Comparison of ENCODE assay signal across 9 mouse cellular contexts in genomic region chr10:91141564-91141963, GRCm38 (mm10). TPM values are rescaled to one million over a fixed set of nuclear protein-coding genes. Genes with fewer than 3 reads are reported as not detected.
DNase-seq lines count a peak whose midpoint lies in the region; ATAC-seq and TF ChIP-seq lines count a peak whose summit lies in the region.
"Had no signal": no experiment of that assay in that cellular context is flagged by ENCODE, and none has a peak within 500 bp of the region (broad histone marks: within the 10 kb centered on the region; RNA-seq: fewer than 3 reads in every experiment).

No protein-coding gene starts in this region.

- no peak overlapping the region for H3K4me3 ChIP-seq in kidney, embryonic 14.5 days (ENCODE audit: low read length)
- no peak overlapping the region for H3K4me3 ChIP-seq in G1E (ENCODE audit: low read depth, low read length)
- no peak overlapping the region for H3K4me3 ChIP-seq in kidney, embryonic 16.5 days (ENCODE audit: low read length)
- H3K4me3 ChIP-seq: embryonic facial prominence, embryonic 13.5 days had no signal

- no peaks in the 10 kb centered on the region for H3K9me3 ChIP-seq in kidney, embryonic 14.5 days (ENCODE audit: control insufficient read depth, low read length)
- no peaks in the 10 kb centered on the region for H3K9me3 ChIP-seq in G1E (replicated peaks)
- H3K9me3 ChIP-seq in kidney, embryonic 16.5 days (ENCODE audit: low read length): no peaks in the 10 kb centered on the region
- H3K9me3 ChIP-seq: embryonic facial prominence, embryonic 13.5 days had no signal

- peak; percentile 36; the same call in 1 of the 2 replicates for TF ChIP-seq CTCF in G1E (IDR thresholded peaks at IDR 0.05; ENCODE audit: low read depth, low read length)

- ATAC-seq in kidney, embryonic 14.5 days (ENCODE audit: low FRiP score, low TSS enrichment): no peak; the same call in 1 of the 2 replicates
- 0 out of 2 replicates have a peak, but pooled peaks have one; percentile 56 for ATAC-seq in G1E (ENCODE audit: extremely low read depth, insufficient number of reproducible peaks, low FRiP score, poor library complexity, severe bottlenecking)
- ATAC-seq in kidney, embryonic 16.5 days (ENCODE audit: low FRiP score, low TSS enrichment): no peak

- no peak overlapping the region for H3K9ac ChIP-seq in kidney, embryonic 14.5 days (ENCODE audit: low read depth, low read length)
- H3K9ac ChIP-seq in kidney, embryonic 16.5 days (replicated peaks; ENCODE audit: low read length): no peak overlapping the region
- H3K9ac ChIP-seq: embryonic facial prominence, embryonic 13.5 days had no signal

- no peak overlapping the region for H3K4me2 ChIP-seq in kidney, embryonic 14.5 days (replicated peaks; ENCODE audit: low read depth, low read length)
- H3K4me2 ChIP-seq in kidney, embryonic 16.5 days (replicated peaks; ENCODE audit: low read depth, low read length): no peak overlapping the region
- H3K4me2 ChIP-seq: embryonic facial prominence, embryonic 13.5 days had no signal

- peaks cover 16% of the 10 kb centered on the region for H3K36me3 ChIP-seq in kidney, embryonic 14.5 days (ENCODE audit: control insufficient read depth, insufficient read depth, low read length)
- peaks cover 21% of the 10 kb centered on the region for H3K36me3 ChIP-seq in G1E (replicated peaks)
- peaks cover 14% of the 10 kb centered on the region for H3K36me3 ChIP-seq in kidney, embryonic 16.5 days (ENCODE audit: insufficient read depth, low read length)

- peak; percentile 72 for DNase-seq in kidney, adult 9 months
- DNase-seq in G1E (ENCODE audit: low spot score): peak; percentile 36
- DNase-seq in embryo, embryonic 10.5 days (ENCODE audit: low spot score): peak; percentile 75
- peak; percentile 52 for DNase-seq in mesoderm, embryonic 11.5 days (ENCODE audit: low read depth, low spot score)
- no peak for DNase-seq in layer of hippocampus, postnatal 25 days (ENCODE audit: extremely low spot score in 1 of 2, low spot score in 1 of 2)
- no peak for DNase-seq in spleen, adult 18-20 months

- no peak overlapping the region for H3K27ac ChIP-seq in kidney, embryonic 14.5 days (ENCODE audit: low read depth, low read length)
- H3K27ac ChIP-seq in kidney, embryonic 16.5 days (ENCODE audit: low read length): no peak overlapping the region
- H3K27ac ChIP-seq: embryonic facial prominence, embryonic 13.5 days had no signal

- no peaks in the 10 kb centered on the region for H3K4me1 ChIP-seq in kidney, embryonic 14.5 days (ENCODE audit: control insufficient read depth, insufficient read depth, low read length)
- H3K4me1 ChIP-seq in G1E (ENCODE audit: insufficient read depth, low read depth, low read length): peaks cover 18% of the 10 kb centered on the region
- H3K4me1 ChIP-seq in kidney, embryonic 16.5 days (ENCODE audit: insufficient read depth, low read length): no peaks in the 10 kb centered on the region

- H3K27me3 ChIP-seq in kidney, embryonic 14.5 days (ENCODE audit: control insufficient read depth, insufficient read depth, low read length): no peaks in the 10 kb centered on the region
- H3K27me3 ChIP-seq in G1E (ENCODE audit: insufficient read depth, low read length): no peaks in the 10 kb centered on the region
- no peaks in the 10 kb centered on the region for H3K27me3 ChIP-seq in kidney, embryonic 16.5 days (ENCODE audit: insufficient read depth, low read length)
- H3K27me3 ChIP-seq: embryonic facial prominence, embryonic 13.5 days had no signal

- WGBS in kidney, embryonic 14.5 days: 45% methylated on average over 2 of the region's 2 CpGs
- WGBS in kidney, embryonic 16.5 days: 41% methylated on average over 2 of the region's 2 CpGs

RNA-seq across cellular contexts. Expression of gene Slc25a3, which starts 17.7 kb away (rescaled TPM):
- polyA plus RNA-seq in kidney, embryonic 14.5 days (2014; fragmentation: Nextera tagmentation; extraction: Ambion mirVana): 544 and 625 TPM in 2 replicates
- total RNA-seq in G1E (2014; fragmentation: Nextera tagmentation) (375 and 407 TPM in 2 replicates), G1E (2017) (297 and 310 TPM in 2 replicates)
- 508 and 619 TPM in 2 replicates for polyA plus RNA-seq in G1E (2012)
- total RNA-seq in layer of hippocampus, postnatal 25 days (2021): 100 to 1,000 TPM; 500 to 552 TPM
- polyA plus RNA-seq in kidney, embryonic 16.5 days (2015; fragmentation: Nextera tagmentation; extraction: Ambion mirVana): 673 and 685 TPM in 2 replicates

RNA-seq across cellular contexts. Expression of gene Tmpo, which starts 39.6 kb away (rescaled TPM):
- polyA plus RNA-seq in kidney, embryonic 14.5 days (2014; fragmentation: Nextera tagmentation; extraction: Ambion mirVana): 293 and 328 TPM in 2 replicates
- total RNA-seq in G1E (2014; fragmentation: Nextera tagmentation): 263 and 390 TPM in 2 replicates
- total RNA-seq in G1E (2017): 492 and 529 TPM in 2 replicates
- 247 and 276 TPM in 2 replicates for polyA plus RNA-seq in G1E (2012)
- 10 to 100 TPM; 33.2 to 35.8 TPM for total RNA-seq in layer of hippocampus, postnatal 25 days (2021)
- 191 and 202 TPM in 2 replicates for polyA plus RNA-seq in kidney, embryonic 16.5 days (2015; fragmentation: Nextera tagmentation; extraction: Ambion mirVana)

RNA-seq across cellular contexts. Expression of gene Ikbip, which starts 58.8 kb away (rescaled TPM):
- 37.9 and 39.6 TPM in 2 replicates for polyA plus RNA-seq in kidney, embryonic 14.5 days (2014; fragmentation: Nextera tagmentation; extraction: Ambion mirVana)
- total RNA-seq in G1E (2014; fragmentation: Nextera tagmentation) (6.4 and 8.6 TPM in 2 replicates), G1E (2017) (8.7 and 10.4 TPM in 2 replicates)
- 1.4 TPM in 2 replicates for polyA plus RNA-seq in G1E (2012)
- 10 to 100 TPM; 15.4 to 16.4 TPM for total RNA-seq in layer of hippocampus, postnatal 25 days (2021)
- 37.6 and 39.3 TPM in 2 replicates for polyA plus RNA-seq in kidney, embryonic 16.5 days (2015; fragmentation: Nextera tagmentation; extraction: Ambion mirVana)

RNA-seq across cellular contexts. Expression of gene Apaf1, which starts 59.0 kb away (rescaled TPM):
- polyA plus RNA-seq in kidney, embryonic 14.5 days (2014; fragmentation: Nextera tagmentation; extraction: Ambion mirVana): 17.8 and 26.2 TPM in 2 replicates
- total RNA-seq in G1E (2014; fragmentation: Nextera tagmentation): 39.3 and 42.7 TPM in 2 replicates
- total RNA-seq in G1E (2017): 40.6 and 42.8 TPM in 2 replicates
- polyA plus RNA-seq in G1E (2012): 17.4 and 19.0 TPM in 2 replicates
- 10 to 100 TPM; 12.3 to 13.1 TPM for total RNA-seq in layer of hippocampus, postnatal 25 days (2021)
- polyA plus RNA-seq in kidney, embryonic 16.5 days (2015; fragmentation: Nextera tagmentation; extraction: Ambion mirVana): 15.8 and 18.8 TPM in 2 replicates

Comparison
In these comparisons a context has a peak if more than half of its experiments do, and no peak if none do; other contexts are left out.
1. DNase-seq: peak in kidney, adult 9 months (single experiment), G1E (single experiment), embryo, embryonic 10.5 days (single experiment) and mesoderm, embryonic 11.5 days (single experiment); none in layer of hippocampus, postnatal 25 days (0 of 2) and spleen, adult 18-20 months (0 of 2).
2. RNA of gene Ikbip, which starts 58.8 kb away (polyA plus RNA-seq): 37.9 to 39.6 TPM in kidney, embryonic 14.5 days and 37.6 to 39.3 TPM in kidney, embryonic 16.5 days; 1.4 TPM in G1E; every median in the first group is over 10 times any median in the second.